In the genomic region with DNA sequence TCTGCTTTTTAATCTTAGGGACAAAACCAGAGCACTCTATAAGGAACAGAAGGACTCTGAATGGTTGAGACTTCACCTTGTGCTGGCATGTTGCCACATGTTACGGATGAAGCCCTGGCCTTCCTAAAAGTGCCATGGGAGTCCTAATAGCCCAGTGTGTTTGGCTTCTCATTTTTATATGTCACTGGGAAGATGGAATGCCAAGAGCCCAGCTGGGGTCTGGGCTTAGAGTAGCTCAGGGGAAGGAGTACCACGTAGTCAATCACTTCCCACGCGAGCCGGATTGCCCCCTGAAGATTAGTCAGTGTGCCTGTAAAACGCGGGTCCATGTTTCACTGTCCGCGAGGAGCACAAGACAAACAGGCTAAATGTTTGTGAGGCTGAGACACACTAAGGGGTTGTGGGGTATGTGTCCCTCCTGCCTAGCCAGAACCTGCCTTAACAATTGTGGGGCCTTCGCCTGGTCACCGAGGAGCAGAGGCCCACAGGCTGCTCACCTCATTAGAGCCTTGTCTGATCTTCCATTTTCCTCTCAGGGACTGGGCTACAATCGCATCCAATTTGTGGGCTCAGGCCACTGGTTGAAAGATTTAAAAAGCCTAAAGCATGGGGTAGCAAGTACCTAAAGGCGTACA, we compare ENCODE assay signal across 22 mouse cellular contexts.
DNase-seq lines count a peak whose midpoint lies in the region; ATAC-seq lines count a peak whose summit lies in the region.
"Had no signal": no experiment of that assay in that cellular context is flagged by ENCODE, and none has a peak within 500 bp of the region (broad histone marks: within the 10 kb centered on the region; RNA-seq: fewer than 3 reads in every experiment).

No protein-coding gene starts in this region.

- no peak overlapping the region for H3K4me2 ChIP-seq in neural tube, embryonic 12.5 days (replicated peaks)
- no peak overlapping the region for H3K4me2 ChIP-seq in neural tube, embryonic 15.5 days
- no peak overlapping the region for H3K4me2 ChIP-seq in hindbrain, embryonic 16.5 days (ENCODE audit: low read length)
- H3K4me2 ChIP-seq: forebrain, embryonic 13.5 days; heart, embryonic 15.5 days; kidney, embryonic 15.5 days; limb, embryonic 13.5 days; stomach, embryonic 15.5 days had no signal

- intact Hi-C loops in left cerebral cortex, postnatal 4 days (cut with DNase I): no loop called here

- peak; percentile 76 for ATAC-seq in neural tube, embryonic 12.5 days (ENCODE audit: low FRiP score, low read depth)
- no peak for ATAC-seq in neural tube, embryonic 15.5 days (ENCODE audit: low FRiP score)
- ATAC-seq in hindbrain, embryonic 16.5 days: 0 out of 2 replicates have a peak, but pooled peaks have one; percentile 26
- ATAC-seq: forebrain, embryonic 13.5 days; intestine, postnatal 0 days had no signal

- no peaks in the 10 kb centered on the region for H3K27me3 ChIP-seq in neural tube, embryonic 12.5 days (replicated peaks)
- no peaks in the 10 kb centered on the region for H3K27me3 ChIP-seq in neural tube, embryonic 15.5 days (replicated peaks)
- H3K27me3 ChIP-seq in hindbrain, embryonic 16.5 days (replicated peaks; ENCODE audit: control insufficient read depth, insufficient read depth, low read length): no peaks in the 10 kb centered on the region
- H3K27me3 ChIP-seq: forebrain, embryonic 13.5 days; heart, embryonic 15.5 days; kidney, embryonic 15.5 days; limb, embryonic 13.5 days; stomach, embryonic 15.5 days had no signal

- WGBS in neural tube, embryonic 12.5 days: 63% methylated on average over 13 of the region's 13 CpGs
- WGBS in neural tube, embryonic 15.5 days: 41% methylated on average over 13 of the region's 13 CpGs
- WGBS in hindbrain, embryonic 16.5 days: 52% methylated on average over 13 of the region's 13 CpGs

- H3K4me3 ChIP-seq in neural tube, embryonic 12.5 days: no peak overlapping the region
- no peak overlapping the region for H3K4me3 ChIP-seq in neural tube, embryonic 15.5 days (replicated peaks)
- no peak overlapping the region for H3K4me3 ChIP-seq in hindbrain, embryonic 16.5 days (ENCODE audit: low read length)
- H3K4me3 ChIP-seq: embryonic facial prominence, embryonic 10.5 days; forebrain, embryonic 13.5 days; heart, embryonic 15.5 days; kidney, embryonic 15.5 days; limb, embryonic 13.5 days; stomach, embryonic 15.5 days had no signal

- H3K27ac ChIP-seq in neural tube, embryonic 12.5 days: no peak overlapping the region
- no peak overlapping the region for H3K27ac ChIP-seq in neural tube, embryonic 15.5 days (replicated peaks)
- no peak overlapping the region for H3K27ac ChIP-seq in hindbrain, embryonic 16.5 days (ENCODE audit: low read depth, low read length)
- H3K27ac ChIP-seq: embryonic facial prominence, embryonic 10.5 days; forebrain, embryonic 13.5 days; heart, embryonic 15.5 days; kidney, embryonic 15.5 days; limb, embryonic 13.5 days; stomach, embryonic 15.5 days had no signal

- peak; percentile 30 for DNase-seq in left cerebral cortex, postnatal 4 days
- no peak for DNase-seq in left cerebral cortex, adult 18-20 months (ENCODE audit: low spot score in 2 of 2)
- DNase-seq in embryo, embryonic 9.5 days (ENCODE audit: extremely low spot score): no peak
- DNase-seq in T-cell, adult 2 months (ENCODE audit: low spot score): no peak
- DNase-seq: adrenal gland, adult 8-10 months; cerebellum, adult 11 months; gastrocnemius, postnatal 14 days; kidney, postnatal 4 days; layer of hippocampus, adult 9-11 months; lung, postnatal 10 days; right cerebral cortex, postnatal 25 days; thymus, adult 18-20 months had no signal

- H3K4me1 ChIP-seq in neural tube, embryonic 12.5 days: peaks cover 16% of the 10 kb centered on the region
- H3K4me1 ChIP-seq in neural tube, embryonic 15.5 days: peaks cover 12% of the 10 kb centered on the region
- H3K4me1 ChIP-seq in hindbrain, embryonic 16.5 days (ENCODE audit: control insufficient read depth, insufficient read depth, low read depth, low read length): no peaks in the 10 kb centered on the region; the same call in 1 of the 2 replicates
- H3K4me1 ChIP-seq: heart, embryonic 15.5 days; stomach, embryonic 15.5 days had no signal

- no peaks in the 10 kb centered on the region for H3K36me3 ChIP-seq in neural tube, embryonic 12.5 days
- no peaks in the 10 kb centered on the region for H3K36me3 ChIP-seq in neural tube, embryonic 15.5 days
- no peaks in the 10 kb centered on the region for H3K36me3 ChIP-seq in hindbrain, embryonic 16.5 days (ENCODE audit: control insufficient read depth, insufficient read depth, low read length)
- H3K36me3 ChIP-seq: embryonic facial prominence, embryonic 10.5 days; heart, embryonic 15.5 days; kidney, embryonic 15.5 days; limb, embryonic 13.5 days; stomach, embryonic 15.5 days had no signal

- H3K9ac ChIP-seq in neural tube, embryonic 12.5 days: no peak overlapping the region
- no peak overlapping the region for H3K9ac ChIP-seq in neural tube, embryonic 15.5 days (replicated peaks)
- no peak overlapping the region for H3K9ac ChIP-seq in hindbrain, embryonic 16.5 days (ENCODE audit: low read depth, low read length)
- H3K9ac ChIP-seq: forebrain, embryonic 13.5 days; heart, embryonic 15.5 days; kidney, embryonic 15.5 days; limb, embryonic 13.5 days; stomach, embryonic 15.5 days had no signal

- no peaks in the 10 kb centered on the region for H3K9me3 ChIP-seq in neural tube, embryonic 12.5 days
- no peaks in the 10 kb centered on the region for H3K9me3 ChIP-seq in neural tube, embryonic 15.5 days (replicated peaks)
- H3K9me3 ChIP-seq in hindbrain, embryonic 16.5 days (ENCODE audit: control insufficient read depth, low read length): no peaks in the 10 kb centered on the region
- H3K9me3 ChIP-seq: embryonic facial prominence, embryonic 10.5 days; forebrain, embryonic 13.5 days; heart, embryonic 15.5 days; kidney, embryonic 15.5 days; limb, embryonic 13.5 days; stomach, embryonic 15.5 days had no signal
